Mouse (Mus musculus) cerebellum, postnatal 14 days (tissue): ENCODE results near the gene Atp2b2.

Experiments
- DNase-seq, 2 experiments: peaks; one replicate each; pipeline ENCODE4 v3.0.0; 2021; ENCODE audit warnings: mixed read lengths in 2 of 2

Atp2b2 gene

GRCm38 (mm10) chr6:113941324-113941723 lies 101.1 kb downstream of the Atp2b2 start:
- peak; percentile 40 to 41 for DNase-seq

GRCm38 (mm10) chr6:113939442-113939841 lies 103.0 kb downstream of the Atp2b2 start:
- peak; percentile 36 to 44 for DNase-seq

DNA sequence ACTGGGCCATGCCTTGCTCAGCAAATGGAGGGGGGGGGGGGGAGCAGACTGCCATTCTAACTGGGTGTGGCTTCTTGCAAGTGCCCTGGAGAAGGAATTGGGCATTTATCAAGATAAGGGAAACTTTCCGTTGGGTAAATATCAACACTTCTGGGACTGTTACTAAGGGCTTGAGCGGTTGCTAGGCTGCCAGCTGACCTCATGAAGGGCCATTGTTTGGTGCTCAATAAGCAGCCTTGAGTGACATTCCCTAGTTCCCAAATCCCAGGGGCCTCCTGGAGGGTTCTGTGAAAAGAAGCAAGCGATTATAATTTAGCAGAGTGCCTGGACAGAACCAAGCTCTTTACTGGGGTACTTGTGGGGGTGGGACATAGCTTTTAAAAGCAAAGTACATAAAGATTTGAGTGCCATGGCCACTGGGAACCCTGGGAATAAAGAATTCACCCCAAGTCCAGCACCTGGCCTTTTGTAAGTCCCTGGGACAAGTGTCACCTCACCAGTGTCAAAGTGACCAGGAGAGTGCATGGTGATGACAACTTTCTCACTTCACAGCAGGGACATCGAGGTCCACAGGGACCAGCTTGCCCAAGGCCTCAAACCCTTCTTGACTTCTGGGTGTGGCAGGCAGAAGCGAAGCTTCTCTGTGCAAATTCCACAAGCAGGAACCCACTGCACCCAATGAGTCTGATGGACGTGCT lies 105.5 kb downstream of the Atp2b2 start:
- no peak for DNase-seq

GRCm38 (mm10) chr6:113936111-113936510 lies 106.3 kb downstream of the Atp2b2 start:
- no peak for DNase-seq

DNA sequence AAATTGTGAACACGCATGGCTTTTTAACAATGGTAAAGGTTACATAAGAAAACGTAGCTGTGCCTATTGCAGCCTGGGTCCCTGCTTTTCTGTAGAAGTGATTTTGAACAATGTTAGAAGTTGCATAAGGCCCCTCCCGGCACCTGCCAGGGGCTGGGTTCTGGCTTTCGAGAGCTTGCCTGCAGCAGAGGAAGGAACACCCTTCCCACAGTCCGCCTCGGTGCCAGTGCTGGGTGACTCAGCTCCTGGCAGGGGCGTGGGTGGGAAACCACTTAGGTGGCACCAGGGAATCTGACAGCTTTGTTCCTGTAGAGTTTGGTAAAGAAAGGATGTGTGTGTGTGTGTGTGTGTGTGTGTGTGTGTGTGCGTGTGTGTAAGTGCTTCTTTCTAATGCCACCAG lies 107.7 kb downstream of the Atp2b2 start:
- peak; percentile 53 to 59 for DNase-seq

GRCm38 (mm10) chr6:113933261-113934151 lies 108.9 kb downstream of the Atp2b2 start:
- DNase-seq, result peak; percentile 85 to 92

DNA sequence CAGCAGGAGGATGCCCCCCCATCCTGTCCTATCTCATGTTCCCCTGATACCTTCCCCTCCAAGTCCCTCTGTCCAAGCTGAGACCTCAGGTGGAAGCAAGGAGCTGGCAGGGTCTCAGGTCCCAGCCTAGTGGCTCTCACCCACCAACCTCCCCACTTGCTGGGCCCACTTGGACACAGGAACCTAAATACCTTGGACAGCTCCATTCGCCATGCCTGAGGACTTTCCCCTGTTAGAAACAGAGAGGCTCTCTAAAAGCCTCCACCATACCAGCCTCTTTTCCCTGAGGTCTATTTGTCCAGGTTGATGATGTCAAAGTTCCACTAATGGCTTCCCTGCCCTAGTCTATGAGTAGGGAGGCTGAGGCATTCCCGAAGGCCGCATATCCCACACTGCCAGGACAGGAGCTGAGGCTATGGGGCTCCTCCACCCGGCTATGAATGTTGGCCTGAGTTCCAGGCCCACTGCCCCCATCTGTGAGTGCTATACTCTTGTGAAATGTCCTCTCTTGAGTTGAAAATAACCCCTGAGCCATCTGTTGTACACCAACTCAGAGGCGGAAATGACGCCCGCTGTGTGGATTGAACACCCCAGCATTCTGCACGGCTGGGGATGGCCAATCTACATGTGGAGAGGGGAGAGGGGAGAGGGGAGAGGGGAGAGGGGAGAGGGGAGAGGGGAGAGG lies 113.1 kb downstream of the Atp2b2 start:
- DNase-seq, result peak; percentile 51 to 62

DNA sequence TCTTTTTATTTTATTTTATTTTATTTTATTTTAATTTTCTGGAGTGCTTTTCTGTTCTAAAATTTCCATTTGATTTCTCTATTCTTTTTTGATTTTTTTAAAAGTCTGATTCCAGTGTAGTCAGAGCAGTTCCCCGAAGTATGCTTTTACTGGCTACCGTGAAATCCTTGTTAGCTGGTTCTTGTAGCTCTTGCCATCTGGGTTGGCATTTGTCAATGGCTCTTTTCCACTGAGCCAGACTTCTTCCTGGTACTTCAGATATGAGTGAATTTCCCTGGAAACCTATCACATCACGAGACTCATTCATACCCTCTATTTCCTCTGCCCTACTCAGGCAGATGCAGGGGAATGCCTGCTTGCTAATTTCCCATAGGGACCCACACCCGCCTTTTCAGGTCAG lies 119.2 kb downstream of the Atp2b2 start:
- DNase-seq, result peak; percentile 59 to 71

GRCm38 (mm10) chr6:113920466-113920865 lies 121.9 kb downstream of the Atp2b2 start:
- DNase-seq, result peak; percentile 45 to 55

DNA sequence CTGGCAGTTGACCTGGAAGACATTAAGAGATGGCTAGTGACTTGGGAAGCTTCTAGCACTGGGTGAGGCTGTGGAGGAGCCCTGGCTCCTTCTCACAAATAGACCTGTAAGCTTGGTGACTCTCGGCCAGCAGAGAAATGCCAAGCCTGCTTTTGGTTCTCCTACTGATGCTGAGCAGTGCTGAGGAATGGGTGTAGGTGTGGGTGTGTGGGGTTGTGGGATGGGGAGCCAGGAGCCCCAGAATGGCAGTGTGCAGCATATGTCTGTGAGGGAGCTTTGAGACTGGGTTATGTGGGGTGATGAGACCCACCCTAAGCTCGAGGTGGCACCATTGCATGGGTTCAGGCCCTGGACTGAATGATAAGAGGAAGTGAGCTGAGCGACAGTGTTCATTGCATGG lies 129.7 kb downstream of the Atp2b2 start:
- DNase-seq, result no peak

GRCm38 (mm10) chr6:113911094-113911493 lies 131.3 kb downstream of the Atp2b2 start:
- peak; percentile 44 to 68 for DNase-seq

DNA sequence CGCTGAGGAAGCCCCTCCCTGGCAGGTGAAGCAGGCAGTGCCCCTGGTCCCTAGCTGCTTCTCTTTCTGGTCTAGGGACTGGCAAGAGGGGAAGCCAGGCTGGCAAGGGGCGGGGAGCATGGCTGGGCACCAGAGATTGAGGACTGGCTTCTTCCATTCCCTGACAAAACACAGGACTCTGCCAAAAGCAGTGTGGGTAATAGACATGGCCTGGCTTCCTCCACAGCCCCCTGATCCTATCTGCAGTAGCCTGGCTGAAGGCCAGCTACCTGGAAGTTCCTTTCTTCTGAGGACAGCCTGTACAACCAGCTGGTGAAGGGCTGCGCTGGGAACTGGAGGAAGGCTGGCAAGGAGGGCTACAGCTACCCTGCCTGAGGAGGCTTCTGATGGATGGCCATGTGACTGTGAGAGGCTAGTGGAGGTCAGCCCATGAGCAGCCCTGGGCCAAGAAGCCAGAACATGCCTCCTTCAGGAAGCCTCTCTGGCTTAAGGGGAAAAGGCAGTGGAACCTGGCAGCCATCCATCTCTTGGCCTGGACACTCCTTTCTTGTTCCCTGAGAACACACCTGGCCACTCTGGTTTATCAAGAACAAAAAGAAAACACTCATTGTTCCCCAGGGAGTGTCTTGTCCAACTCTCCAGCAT lies 131.9 kb downstream of the Atp2b2 start:
- DNase-seq, result peak; percentile 76 to 79

DNA sequence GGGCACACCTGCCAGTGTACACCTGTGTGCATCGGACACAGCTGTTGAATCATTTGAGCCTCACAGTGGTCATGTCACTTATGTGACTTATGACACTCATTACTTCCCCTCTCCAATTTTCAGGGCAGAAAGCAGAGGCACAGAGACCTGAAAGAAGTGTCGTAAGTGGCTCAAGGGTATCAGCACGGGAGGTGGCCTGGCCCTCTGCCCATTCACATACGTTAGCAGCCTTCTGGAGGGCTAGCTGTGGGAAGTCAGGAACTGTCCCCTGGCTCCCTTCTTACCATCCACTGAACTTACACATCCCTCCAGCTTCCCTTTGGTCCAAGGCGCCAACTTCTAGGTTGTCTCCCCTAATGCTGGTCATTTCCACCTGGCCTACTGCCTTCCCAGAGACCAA lies 132.6 kb downstream of the Atp2b2 start:
- DNase-seq, result peak; percentile 44 to 53

DNA sequence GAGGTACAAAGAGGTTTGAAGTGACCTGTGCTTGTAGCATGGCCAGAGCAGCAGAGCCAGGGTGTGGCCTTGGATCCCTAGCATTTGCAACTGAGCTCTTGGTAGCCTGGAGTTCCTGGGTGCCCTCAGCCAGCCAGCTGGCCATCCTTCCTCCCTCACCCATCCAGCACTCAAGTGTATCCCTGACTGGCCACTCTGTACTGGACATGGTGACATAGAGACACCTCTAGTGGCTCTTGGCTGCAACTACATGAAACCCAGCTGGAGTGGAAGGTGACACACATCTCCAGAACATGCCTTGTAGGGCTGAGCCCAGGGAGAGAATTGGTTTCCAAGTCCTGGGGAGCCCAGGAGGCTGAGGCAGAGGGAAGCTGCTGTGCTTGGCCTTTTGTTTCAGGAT lies 134.3 kb downstream of the Atp2b2 start:
- peak; percentile 61 to 65 for DNase-seq

DNA sequence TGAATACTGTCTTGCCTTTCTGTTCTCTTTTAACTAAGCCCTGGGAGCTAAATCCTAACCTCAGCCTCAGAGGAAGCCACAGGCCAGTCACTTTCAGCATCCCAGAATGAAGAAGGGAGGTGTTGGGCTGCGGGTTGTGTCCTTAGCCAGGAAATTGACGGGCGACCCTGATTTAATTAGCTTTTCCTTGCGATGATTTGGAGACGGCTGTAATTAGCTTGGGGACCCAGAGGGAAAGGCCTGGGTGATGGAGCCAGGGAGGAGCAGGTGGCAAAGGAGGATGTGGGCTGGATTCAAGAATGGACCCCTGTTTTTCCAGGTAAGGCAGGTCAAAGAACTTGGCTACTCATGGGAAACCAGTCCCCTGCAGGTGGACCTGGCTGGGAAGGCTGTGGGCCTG lies 138.0 kb downstream of the Atp2b2 start:
- peak in 1 of 2 experiments; percentile 33 for DNase-seq

DNA sequence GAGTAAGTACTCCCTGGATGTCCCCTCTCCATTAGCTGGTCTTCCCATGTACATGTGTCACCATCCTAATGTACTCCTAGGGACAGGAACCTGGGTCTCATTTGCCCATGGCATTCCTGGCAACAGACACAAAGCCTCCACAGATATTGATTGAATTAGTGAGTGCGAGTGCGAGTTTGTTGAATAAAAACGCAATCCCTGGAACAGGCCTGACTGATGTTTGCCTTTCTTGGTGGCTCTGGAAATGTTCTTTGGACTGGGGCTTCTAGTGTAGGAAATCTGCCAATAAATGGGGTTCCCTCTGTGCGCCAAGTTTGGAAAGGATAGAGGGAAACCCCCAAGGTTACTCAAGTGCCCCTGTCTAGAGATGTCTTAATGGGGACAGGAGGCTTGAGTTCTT lies 146.4 kb downstream of the Atp2b2 start:
- no peak for DNase-seq

DNA sequence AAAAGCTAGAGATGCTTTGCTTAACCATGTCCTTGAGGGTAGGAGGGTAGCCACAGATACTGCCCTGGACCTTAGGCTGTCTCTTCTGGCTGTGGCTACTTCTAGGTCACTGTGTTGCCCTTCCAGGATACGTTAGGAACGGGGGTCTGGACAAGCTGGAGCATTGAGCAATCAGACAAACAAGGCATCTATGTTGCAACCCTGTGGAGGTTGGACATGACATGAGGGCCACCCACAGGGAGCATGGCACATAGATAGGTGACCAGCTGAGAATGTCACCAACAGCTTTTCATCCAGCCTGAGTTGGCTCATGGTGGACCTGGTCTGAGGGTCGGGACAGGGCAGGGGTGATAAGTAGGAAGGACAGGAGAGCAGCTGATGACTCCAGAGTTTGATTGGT lies 148.4 kb downstream of the Atp2b2 start:
- no peak for DNase-seq

- peak in 1 of 2 experiments; percentile 40 for DNase-seq
Measured at GRCm38 (mm10) chr6:113892091-113892674, 150.2 kb downstream of the Atp2b2 start.

GRCm38 (mm10) chr6:113891225-113891967 lies 151.0 kb downstream of the Atp2b2 start:
- DNase-seq, result peak; percentile 81 to 86

DNA sequence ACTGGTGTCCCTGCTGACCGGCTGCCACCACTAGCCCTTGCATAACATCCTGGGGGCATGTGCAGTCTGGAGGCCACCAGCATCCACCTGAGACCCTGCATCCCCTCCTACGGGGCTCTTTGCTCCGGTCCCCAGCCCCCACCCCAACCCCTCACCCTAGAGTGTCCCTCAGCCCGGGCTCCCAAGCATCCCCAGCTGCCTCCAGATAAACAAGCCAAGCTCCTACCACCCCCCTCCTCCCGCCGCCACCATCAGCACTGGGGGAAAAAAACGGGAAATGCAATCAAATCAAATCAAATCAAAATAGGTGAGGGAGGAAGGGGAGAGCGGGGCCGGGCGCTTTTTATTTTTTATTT lies 151.6 kb downstream of the Atp2b2 start:
- DNase-seq, result no peak

GRCm38 (mm10) chr6:113890023-113890857 lies 152.2 kb downstream of the Atp2b2 start:
- DNase-seq, result peak; percentile 65 to 70
